ENCODE assay signal across 17 mouse cellular contexts in genomic region chr6:91324752-91325151, GRCm38 (mm10).
A peak's percentile ranks its signal among the peaks of the same experiment; 100 is the strongest.
DNase-seq lines count a peak whose midpoint lies in the region; ATAC-seq lines count a peak whose summit lies in the region.
"Had no signal": no experiment of that assay in that cellular context is flagged by ENCODE, and none has a peak within 500 bp of the region (broad histone marks: within the 10 kb centered on the region; RNA-seq: fewer than 3 reads in every experiment).

No protein-coding gene starts in this region.

- peak; percentile 2 for DNase-seq in cerebellum, adult 11-12 months
- no peak for DNase-seq in cerebellum, postnatal 10 days
- DNase-seq in neural tube, embryonic 11.5 days (ENCODE audit: low spot score) = peak; percentile 8
- DNase-seq in neural tube, embryonic 10.5 days (ENCODE audit: extremely low spot score, low spot score) = no peak
- no peak for DNase-seq in urinary bladder, postnatal 4 days (ENCODE audit: low spot score in 2 of 2)
- DNase-seq in adrenal gland, adult 18-20 months (ENCODE audit: low spot score in 2 of 2) = no peak
- DNase-seq: cerebellum, adult 11 months; cerebellum, postnatal 36 days; kidney, adult 2 months; lung, adult 2 months; right cerebral cortex, adult 18-20 months had no signal

- no peaks in the 10 kb centered on the region for H3K27me3 ChIP-seq in neural tube, embryonic 11.5 days (ENCODE audit: control insufficient read depth, insufficient read depth, low read length)
- no peaks in the 10 kb centered on the region for H3K27me3 ChIP-seq in midbrain, embryonic 16.5 days (ENCODE audit: control insufficient read depth, insufficient read depth, low read depth, low read length)
- H3K27me3 ChIP-seq in liver, embryonic 12.5 days (replicated peaks) = no peaks in the 10 kb centered on the region; the same call in 1 of the 2 replicates

- ATAC-seq in neural tube, embryonic 11.5 days (ENCODE audit: insufficient read depth, low FRiP score, low TSS enrichment) = no peak
- ATAC-seq in midbrain, embryonic 16.5 days = no peak
- no peak for ATAC-seq in liver, embryonic 12.5 days
- ATAC-seq: CD4-positive, CD25-positive, alpha-beta regulatory T cell, adult 4 months had no signal

- 42% methylated on average over 11 of the region's 11 CpGs for WGBS in neural tube, embryonic 11.5 days
- WGBS in midbrain, embryonic 16.5 days = 70% methylated on average over 11 of the region's 11 CpGs
- 57% methylated on average over 11 of the region's 11 CpGs for WGBS in liver, embryonic 12.5 days (ENCODE audit: insufficient replicate concordance)

- no peaks in the 10 kb centered on the region for H3K36me3 ChIP-seq in neural tube, embryonic 11.5 days (ENCODE audit: control insufficient read depth, insufficient read depth, low read length)
- H3K36me3 ChIP-seq in midbrain, embryonic 16.5 days (ENCODE audit: control insufficient read depth, insufficient read depth, low read length) = no peaks in the 10 kb centered on the region
- H3K36me3 ChIP-seq in liver, embryonic 12.5 days = no peaks in the 10 kb centered on the region
- H3K36me3 ChIP-seq: embryonic facial prominence, embryonic 12.5 days; G1E; midbrain, embryonic 12.5 days had no signal

- no peak overlapping the region for H3K4me2 ChIP-seq in neural tube, embryonic 11.5 days (ENCODE audit: low read depth)
- no peak overlapping the region for H3K4me2 ChIP-seq in midbrain, embryonic 16.5 days (ENCODE audit: low read length)
- no peak overlapping the region for H3K4me2 ChIP-seq in liver, embryonic 12.5 days
- H3K4me2 ChIP-seq: embryonic facial prominence, embryonic 12.5 days; midbrain, embryonic 12.5 days had no signal

- peaks cover 3% of the 10 kb centered on the region; the same call in 1 of the 2 replicates for H3K4me1 ChIP-seq in neural tube, embryonic 11.5 days (ENCODE audit: control insufficient read depth, insufficient read depth, low read length)
- peaks cover 7% of the 10 kb centered on the region; the same call in 1 of the 2 replicates for H3K4me1 ChIP-seq in midbrain, embryonic 16.5 days (ENCODE audit: control insufficient read depth, insufficient read depth, low read length)
- no peaks in the 10 kb centered on the region for H3K4me1 ChIP-seq in liver, embryonic 12.5 days
- H3K4me1 ChIP-seq: embryonic facial prominence, embryonic 12.5 days had no signal

- no peaks in the 10 kb centered on the region for H3K9me3 ChIP-seq in neural tube, embryonic 11.5 days (ENCODE audit: control insufficient read depth, low read length)
- H3K9me3 ChIP-seq in midbrain, embryonic 16.5 days (replicated peaks; ENCODE audit: control insufficient read depth, low read length, poor library complexity, severe bottlenecking) = no peaks in the 10 kb centered on the region
- no peaks in the 10 kb centered on the region for H3K9me3 ChIP-seq in liver, embryonic 12.5 days (replicated peaks)
- H3K9me3 ChIP-seq: embryonic facial prominence, embryonic 12.5 days; G1E; midbrain, embryonic 12.5 days had no signal

- H3K4me3 ChIP-seq in neural tube, embryonic 11.5 days (ENCODE audit: low read depth, low read length) = no peak overlapping the region
- no peak overlapping the region for H3K4me3 ChIP-seq in midbrain, embryonic 16.5 days (ENCODE audit: low read depth, low read length)
- no peak overlapping the region for H3K4me3 ChIP-seq in liver, embryonic 12.5 days
- H3K4me3 ChIP-seq: embryonic facial prominence, embryonic 12.5 days; midbrain, embryonic 12.5 days had no signal

- no peak overlapping the region for H3K27ac ChIP-seq in neural tube, embryonic 11.5 days (ENCODE audit: low read depth, low read length)
- H3K27ac ChIP-seq in midbrain, embryonic 16.5 days (ENCODE audit: low read length) = 0 out of 2 replicates have a peak overlapping the region, but pooled peaks have one; percentile 10
- H3K27ac ChIP-seq in liver, embryonic 12.5 days = no peak overlapping the region
- H3K27ac ChIP-seq: embryonic facial prominence, embryonic 12.5 days; midbrain, embryonic 12.5 days had no signal

- no peak overlapping the region for H3K9ac ChIP-seq in neural tube, embryonic 11.5 days (ENCODE audit: low read length)
- H3K9ac ChIP-seq in midbrain, embryonic 16.5 days (ENCODE audit: low read depth, low read length) = no peak overlapping the region
- H3K9ac ChIP-seq in liver, embryonic 12.5 days = no peak overlapping the region
- H3K9ac ChIP-seq: embryonic facial prominence, embryonic 12.5 days; midbrain, embryonic 12.5 days had no signal

Comparison
In these comparisons a context has a peak if more than half of its experiments do, and no peak if none do; other contexts are left out.
1. DNase-seq: peak in cerebellum, adult 11-12 months (single experiment) and neural tube, embryonic 11.5 days (single experiment); none in cerebellum, postnatal 10 days (0 of 2), neural tube, embryonic 10.5 days (single experiment), urinary bladder, postnatal 4 days (0 of 2) and adrenal gland, adult 18-20 months (0 of 2).